Mouse (Mus musculus): ENCODE measurements around the gene Degs2. TPM values are rescaled to one million over a fixed set of nuclear protein-coding genes. Genes with fewer than 3 reads are reported as not detected.
A peak's percentile ranks its signal among the peaks of the same experiment; 100 is the strongest.

The Degs2 gene
- polyA plus RNA-seq, 1 experiment = 21.6 TPM

DNA sequence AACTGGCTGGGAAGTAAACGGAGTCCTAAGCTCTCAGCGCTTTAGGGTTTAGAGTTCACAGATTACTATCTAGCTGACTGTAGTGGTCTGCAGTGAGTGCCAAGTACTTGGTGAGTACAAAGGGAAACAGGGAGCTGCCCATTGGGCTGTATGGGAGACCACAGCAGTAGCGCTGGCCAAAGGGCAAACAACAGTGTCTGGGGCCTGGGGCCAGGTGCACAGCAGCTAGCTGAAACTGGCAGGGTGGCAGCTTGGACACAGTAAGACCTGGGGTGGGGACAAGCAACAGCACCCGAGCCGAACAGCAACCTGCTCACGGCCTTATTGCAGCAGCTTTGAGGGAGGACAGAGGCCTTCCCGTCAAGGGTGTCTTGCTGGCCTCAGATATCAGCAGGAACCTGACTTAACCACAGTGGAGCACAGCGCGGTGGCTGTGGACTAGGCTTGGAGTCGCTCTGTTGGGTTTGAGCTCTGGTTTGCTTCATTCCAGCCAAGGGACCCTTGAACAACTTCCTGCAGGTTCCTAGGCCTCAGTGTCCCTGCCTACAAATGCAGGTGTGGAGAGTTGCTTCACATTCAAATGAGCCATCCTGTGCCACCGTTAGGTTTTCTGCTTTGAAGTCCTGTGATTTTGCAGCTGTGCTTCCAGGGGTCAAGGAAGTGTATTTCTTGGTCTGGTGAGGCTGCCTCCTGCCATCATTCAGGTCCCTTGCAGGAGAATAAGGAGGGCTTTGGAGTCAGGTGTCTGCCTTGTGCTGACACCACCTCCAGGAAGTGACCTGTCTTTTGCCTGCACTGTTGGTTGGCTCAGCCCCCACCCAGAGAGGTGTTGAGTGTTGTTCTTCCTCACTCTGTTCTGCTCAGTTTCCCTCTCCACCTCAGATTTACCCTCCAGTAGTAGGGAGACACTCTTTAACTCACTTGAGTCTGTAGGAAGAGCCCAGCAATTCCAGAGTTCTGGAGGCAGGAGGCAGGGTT, 48.5 kb downstream of the Degs2 start:
- Histone ChIP-seq H3K36me3 (ENCODE audit: control insufficient read depth, insufficient read depth, low read length) (peaks cover 12% of the 10 kb centered on the region), H3K27ac (ENCODE audit: control insufficient read depth, insufficient read depth, low read length) (0 out of 2 replicates have a peak overlapping the region, but pooled peaks have one; percentile 24), H3K4me1 (replicated peaks; ENCODE audit: control insufficient read depth, insufficient read depth, low read length) (peaks cover 33% of the 10 kb centered on the region), H3K4me3 (ENCODE audit: control insufficient read depth, insufficient read depth, low read length) (no peak overlapping the region), H3K27me3 (ENCODE audit: control insufficient read depth, insufficient read depth, low read length) (no peaks in the 10 kb centered on the region)
- DNase-seq = no peak
- 26% methylated on average over 11 of the region's 11 CpGs for WGBS
- no peak for TF ChIP-seq POLR2A (IDR thresholded peaks at IDR 0.05; ENCODE audit: control insufficient read depth, extremely low read depth, insufficient read depth, low read length, poor library complexity)
- TF ChIP-seq CTCF (IDR thresholded peaks at IDR 0.05; ENCODE audit: borderline replicate concordance, control insufficient read depth, extremely low read depth, insufficient read depth, low read length, poor library complexity) = no peak

DNA sequence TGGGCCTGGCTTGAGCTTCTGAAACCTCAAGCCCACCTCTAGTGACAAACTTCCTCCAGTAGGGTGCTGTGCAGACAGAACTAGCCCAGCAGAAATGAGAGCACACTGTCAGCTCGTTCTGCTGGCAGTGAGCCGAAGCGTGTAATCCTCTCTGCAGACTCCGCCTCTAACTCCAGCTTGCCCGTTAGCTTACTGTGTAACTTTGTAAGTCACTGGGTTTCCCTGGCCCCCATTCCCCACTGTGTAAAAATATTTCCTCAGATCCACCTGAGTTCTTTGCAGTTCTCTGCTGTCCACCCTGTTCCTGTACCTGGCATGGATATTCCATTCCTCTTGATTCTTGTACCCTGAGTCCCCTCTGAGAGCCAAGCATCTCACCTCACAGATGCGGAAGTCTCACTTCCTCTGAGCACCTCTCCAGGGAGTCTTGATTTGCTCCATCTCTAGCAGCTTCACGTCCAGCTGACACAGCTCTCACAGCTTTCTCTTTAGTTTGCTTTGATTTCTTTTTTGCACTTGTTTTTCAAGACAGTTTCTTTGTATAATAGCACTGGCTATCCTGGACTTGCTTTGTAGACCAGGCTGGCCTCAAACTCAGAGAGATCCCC, 51.0 kb downstream of the Degs2 start:
- Histone ChIP-seq H3K36me3 (ENCODE audit: control insufficient read depth, insufficient read depth, low read length) (peaks cover 15% of the 10 kb centered on the region), H3K4me1 (replicated peaks; ENCODE audit: control insufficient read depth, insufficient read depth, low read length) (peaks cover 40% of the 10 kb centered on the region), H3K27ac (ENCODE audit: control insufficient read depth, insufficient read depth, low read length) (no peak overlapping the region), H3K4me3 (ENCODE audit: control insufficient read depth, insufficient read depth, low read length) (no peak overlapping the region), H3K27me3 (ENCODE audit: control insufficient read depth, insufficient read depth, low read length) (no peaks in the 10 kb centered on the region)
- WGBS = 82% methylated on average over 7 of the region's 7 CpGs
- TF ChIP-seq CTCF (IDR thresholded peaks at IDR 0.05; ENCODE audit: borderline replicate concordance, control insufficient read depth, extremely low read depth, insufficient read depth, low read length, poor library complexity) = no peak
- TF ChIP-seq POLR2A (IDR thresholded peaks at IDR 0.05; ENCODE audit: control insufficient read depth, extremely low read depth, insufficient read depth, low read length, poor library complexity) = no peak
- DNase-seq = no peak

GRCm38 (mm10) chr12:108647784-108648183, 54.3 kb downstream of the Degs2 start:
- H3K36me3 ChIP-seq (ENCODE audit: control insufficient read depth, insufficient read depth, low read length) = peaks cover 15% of the 10 kb centered on the region
- TF ChIP-seq CTCF (IDR thresholded peaks at IDR 0.05; ENCODE audit: borderline replicate concordance, control insufficient read depth, extremely low read depth, insufficient read depth, low read length, poor library complexity) (no peak), POLR2A (IDR thresholded peaks at IDR 0.05; ENCODE audit: control insufficient read depth, extremely low read depth, insufficient read depth, low read length, poor library complexity) (no peak)
- peaks cover 31% of the 10 kb centered on the region for H3K4me1 ChIP-seq (replicated peaks; ENCODE audit: control insufficient read depth, insufficient read depth, low read length)
- no peak for DNase-seq
- no peaks in the 10 kb centered on the region for H3K27me3 ChIP-seq (ENCODE audit: control insufficient read depth, insufficient read depth, low read length)
- H3K27ac ChIP-seq (ENCODE audit: control insufficient read depth, insufficient read depth, low read length) = no peak overlapping the region
- no peak overlapping the region for H3K4me3 ChIP-seq (ENCODE audit: control insufficient read depth, insufficient read depth, low read length)

GRCm38 (mm10) chr12:108646234-108646633, 55.9 kb downstream of the Degs2 start:
- no peak overlapping the region for H3K4me3 ChIP-seq (ENCODE audit: control insufficient read depth, insufficient read depth, low read length)
- peaks cover 12% of the 10 kb centered on the region for H3K36me3 ChIP-seq (ENCODE audit: control insufficient read depth, insufficient read depth, low read length)
- peaks cover 31% of the 10 kb centered on the region for H3K4me1 ChIP-seq (replicated peaks; ENCODE audit: control insufficient read depth, insufficient read depth, low read length)
- DNase-seq = no peak
- H3K27ac ChIP-seq (ENCODE audit: control insufficient read depth, insufficient read depth, low read length) = peak overlapping the region; percentile 49
- no peak for TF ChIP-seq CTCF (IDR thresholded peaks at IDR 0.05; ENCODE audit: borderline replicate concordance, control insufficient read depth, extremely low read depth, insufficient read depth, low read length, poor library complexity)
- TF ChIP-seq POLR2A (IDR thresholded peaks at IDR 0.05; ENCODE audit: control insufficient read depth, extremely low read depth, insufficient read depth, low read length, poor library complexity) = no peak
- 0% methylated on average over 1 of the region's 1 CpGs for WGBS
- no peaks in the 10 kb centered on the region for H3K27me3 ChIP-seq (ENCODE audit: control insufficient read depth, insufficient read depth, low read length)

DNA sequence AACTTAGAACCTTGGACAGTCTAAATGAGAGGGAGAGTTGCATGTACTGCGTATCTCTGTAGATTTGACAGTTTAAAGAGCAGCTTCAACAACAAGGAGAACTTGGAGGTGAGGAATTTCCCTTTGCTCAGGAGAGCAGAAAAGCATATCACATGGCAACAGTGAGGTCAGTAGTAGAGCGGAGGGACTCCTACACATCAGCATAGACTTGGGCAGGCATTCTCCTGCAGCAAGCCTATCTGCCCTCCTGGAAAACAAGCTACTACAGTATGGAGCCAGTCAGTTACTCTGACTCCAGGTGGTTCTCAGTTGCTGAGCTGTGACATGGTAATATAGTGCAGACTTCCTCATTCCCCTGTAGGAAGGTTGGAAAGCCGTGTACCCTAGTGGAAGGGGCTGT, 60.1 kb downstream of the Degs2 start:
- 84% methylated on average over 3 of the region's 3 CpGs for WGBS
- no peak for DNase-seq
- TF ChIP-seq POLR2A (IDR thresholded peaks at IDR 0.05; ENCODE audit: control insufficient read depth, extremely low read depth, insufficient read depth, low read length, poor library complexity) = no peak
- no peak for TF ChIP-seq CTCF (IDR thresholded peaks at IDR 0.05; ENCODE audit: borderline replicate concordance, control insufficient read depth, extremely low read depth, insufficient read depth, low read length, poor library complexity)
- Histone ChIP-seq H3K4me1 (replicated peaks; ENCODE audit: control insufficient read depth, insufficient read depth, low read length) (peaks cover 27% of the 10 kb centered on the region), H3K36me3 (ENCODE audit: control insufficient read depth, insufficient read depth, low read length) (no peaks in the 10 kb centered on the region), H3K4me3 (ENCODE audit: control insufficient read depth, insufficient read depth, low read length) (no peak overlapping the region), H3K27me3 (ENCODE audit: control insufficient read depth, insufficient read depth, low read length) (no peaks in the 10 kb centered on the region), H3K27ac (ENCODE audit: control insufficient read depth, insufficient read depth, low read length) (no peak overlapping the region)

- H3K27ac ChIP-seq (ENCODE audit: control insufficient read depth, insufficient read depth, low read length) = no peak overlapping the region
- H3K27me3 ChIP-seq (ENCODE audit: control insufficient read depth, insufficient read depth, low read length) = no peaks in the 10 kb centered on the region
- TF ChIP-seq CTCF (IDR thresholded peaks at IDR 0.05; ENCODE audit: borderline replicate concordance, control insufficient read depth, extremely low read depth, insufficient read depth, low read length, poor library complexity) = no peak
- no peak for TF ChIP-seq POLR2A (IDR thresholded peaks at IDR 0.05; ENCODE audit: control insufficient read depth, extremely low read depth, insufficient read depth, low read length, poor library complexity)
- H3K36me3 ChIP-seq (ENCODE audit: control insufficient read depth, insufficient read depth, low read length) = no peaks in the 10 kb centered on the region
- 92% methylated on average over 3 of the region's 3 CpGs for WGBS
- no peak overlapping the region for H3K4me3 ChIP-seq (ENCODE audit: control insufficient read depth, insufficient read depth, low read length)
- no peak for DNase-seq
- H3K4me1 ChIP-seq (replicated peaks; ENCODE audit: control insufficient read depth, insufficient read depth, low read length) = peaks cover 32% of the 10 kb centered on the region
These were observed 63.0 kb downstream of the Degs2 start for GRCm38 (mm10) chr12:108639126-108639525.
